Mouse (Mus musculus) cerebral cortex, adult 2 months (tissue): ENCODE measurements around the gene Bckdha.

Experiments used
- WGBS: fragments of 180-500 bp; shearing (Covaris S2); methylation state at CpG from one replicate; pipeline ENCODE4 v1.1.7; 2018; 5-methylcytosine and 5-hydroxymethylcytosine counted together

Bckdha gene

GRCm38 (mm10) chr7:25681341-25682231, 22.8 kb upstream of the Bckdha start:
- 49% methylated on average over 15 of the region's 15 CpGs for WGBS

GRCm38 (mm10) chr7:25680514-25681258, 21.9 kb upstream of the Bckdha start, which contains the start of gene B9d2:
B9d2 (plus strand) TSS chr7:25680780.
- WGBS, result under 1% methylated on average over 46 of the region's 46 CpGs

DNA sequence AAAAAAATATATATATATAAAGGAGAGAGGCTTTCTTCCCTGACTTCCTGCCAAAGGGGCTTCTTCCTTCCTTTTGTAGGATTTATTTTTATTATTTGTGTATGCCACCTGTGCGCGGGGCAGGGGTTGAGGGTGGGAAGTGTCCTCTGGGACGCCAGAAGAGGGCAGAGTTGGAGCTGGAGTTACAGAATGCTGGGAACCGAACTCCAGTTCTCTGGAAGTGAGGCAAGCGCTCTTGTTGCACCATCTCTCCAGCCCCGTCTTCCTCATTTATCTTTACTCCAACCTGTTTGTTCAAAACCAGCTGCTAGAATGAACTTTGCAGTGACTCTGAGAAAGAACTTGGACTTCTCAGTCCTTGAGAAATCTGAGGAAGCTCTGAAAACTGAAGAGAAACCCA, 21.2 kb upstream of the Bckdha start:
- WGBS, result 8% methylated on average over 6 of the region's 6 CpGs

DNA sequence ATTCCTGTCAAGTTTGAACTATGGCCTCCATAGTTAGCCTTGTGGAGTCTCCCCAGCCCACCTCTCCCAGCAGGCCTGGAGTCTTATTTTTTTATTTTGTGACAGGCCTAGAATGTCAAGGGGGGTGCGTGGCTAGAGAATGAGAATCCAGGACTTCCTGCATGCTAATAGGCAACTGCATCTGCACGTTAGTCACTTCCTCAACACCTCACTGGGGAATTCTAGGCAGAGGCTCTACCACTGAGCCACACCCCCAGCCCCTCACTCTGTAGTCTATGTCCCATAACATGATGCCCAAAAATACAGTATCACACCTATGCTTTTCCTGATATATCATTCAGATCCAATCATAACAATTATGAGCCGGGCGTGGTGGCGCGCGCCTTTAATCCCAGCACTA, 18.2 kb upstream of the Bckdha start:
- WGBS, result 85% methylated on average over 7 of the region's 7 CpGs

DNA sequence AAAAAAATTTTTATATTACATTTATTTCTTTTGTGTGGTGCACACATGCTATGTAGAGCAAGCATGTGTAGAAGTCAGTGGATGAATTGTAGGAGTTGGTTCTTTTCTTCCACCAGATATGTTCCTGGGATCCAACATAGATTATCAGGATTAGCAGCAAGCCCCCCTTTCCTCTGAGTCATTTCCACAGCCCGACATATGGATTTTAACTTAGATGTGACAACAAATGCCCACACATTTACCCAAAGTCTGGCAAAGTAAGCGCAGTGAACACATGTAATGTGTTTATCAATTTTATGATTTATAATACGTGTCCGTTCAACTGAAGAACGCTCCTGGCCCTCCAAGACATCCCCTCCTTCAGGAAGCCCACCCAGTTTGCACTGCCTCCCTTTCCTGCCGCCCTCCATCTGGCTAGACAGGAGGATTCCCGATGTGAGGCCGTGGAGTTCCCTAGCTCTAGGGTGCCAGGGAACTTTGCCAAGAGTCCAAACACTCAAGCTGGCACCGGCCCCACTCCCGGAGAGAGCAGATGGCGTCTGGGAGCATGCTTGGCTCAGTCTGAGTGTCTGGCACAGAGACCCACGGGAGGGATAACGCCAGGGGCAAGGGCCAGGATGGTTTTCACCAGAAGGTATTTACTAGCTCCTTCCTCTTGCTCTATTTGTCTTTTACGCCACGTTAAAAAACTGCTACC, 17.5 kb upstream of the Bckdha start:
- 7% methylated on average over 15 of the region's 15 CpGs for WGBS

DNA sequence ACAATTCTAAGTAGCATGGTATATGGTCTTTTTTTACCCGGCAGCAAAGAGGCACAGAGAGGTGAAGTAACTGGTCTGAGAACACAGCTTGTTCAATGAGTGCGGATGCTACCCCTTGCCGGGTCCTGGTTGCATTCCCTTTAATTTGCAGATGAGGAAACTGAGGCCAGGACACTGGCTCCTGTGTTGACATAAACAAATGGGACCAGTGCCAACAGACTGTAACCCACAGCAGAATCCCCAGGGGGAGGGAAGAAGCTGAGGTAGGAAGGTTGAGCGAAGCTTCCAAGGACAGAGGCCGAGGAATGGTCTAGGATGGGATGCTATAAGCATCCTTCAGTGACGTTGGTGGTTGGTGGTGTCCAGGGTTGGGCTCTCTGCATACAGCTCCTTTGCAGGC, 16.6 kb upstream of the Bckdha start:
- 27% methylated on average over 6 of the region's 6 CpGs for WGBS

DNA sequence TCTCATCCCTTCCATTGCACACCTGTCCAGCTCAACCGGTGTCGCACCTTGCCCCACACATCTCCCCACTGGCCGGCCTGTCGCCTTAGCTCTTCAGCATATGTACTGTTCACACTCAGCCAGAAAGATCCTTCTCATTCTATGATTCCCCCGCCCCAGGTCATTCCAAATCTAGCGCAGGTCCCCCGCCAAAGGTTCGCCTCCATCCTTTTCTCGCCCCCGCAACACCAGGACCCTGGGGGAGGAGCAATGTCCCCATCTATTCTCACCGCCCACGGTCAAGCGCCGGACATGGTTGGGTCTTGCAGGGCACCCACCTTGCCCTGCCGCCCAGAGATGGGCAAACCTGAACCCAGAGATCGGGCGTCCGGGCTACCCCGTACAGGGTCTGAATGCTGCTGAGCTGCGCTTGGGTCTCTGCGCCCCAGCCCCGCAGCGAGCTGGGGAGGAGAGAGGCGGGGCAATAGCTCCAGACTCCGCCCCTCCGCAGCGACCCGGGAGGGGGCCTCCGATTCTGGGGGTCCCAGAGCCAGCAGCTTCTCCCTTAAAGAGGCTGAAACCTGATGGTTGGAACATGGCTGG, 16.0 kb upstream of the Bckdha start, which contains the start of gene Tmem91:
Gene Tmem91 (minus strand): TSS at position 448 of the 582 bp plus-strand sequence.
- WGBS, result 2% methylated on average over 29 of the region's 29 CpGs

DNA sequence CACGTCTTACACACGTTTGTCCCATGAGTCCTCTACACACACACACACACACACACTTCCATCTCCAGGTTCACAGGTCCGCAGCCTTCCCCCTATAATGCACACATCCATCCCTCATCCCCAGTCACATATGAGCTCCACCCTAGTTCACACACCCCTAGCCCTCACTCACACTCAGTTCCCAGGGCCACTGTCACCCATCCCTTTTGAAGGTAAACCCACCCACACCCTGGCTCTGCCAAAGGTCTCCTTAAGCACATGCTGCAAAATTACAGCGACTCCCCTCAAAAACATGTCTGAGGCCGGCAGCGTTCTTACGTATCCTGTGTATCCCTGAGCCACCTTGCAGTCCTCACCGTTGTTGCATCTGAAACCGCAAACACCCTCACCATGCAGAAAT, 15.5 kb upstream of the Bckdha start:
- WGBS, result 20% methylated on average over 9 of the region's 9 CpGs

- 57% methylated on average over 4 of the region's 4 CpGs for WGBS
Observed at GRCm38 (mm10) chr7:25672442-25672841, 13.7 kb upstream of the Bckdha start.

- WGBS, result 74% methylated on average over 2 of the region's 2 CpGs
Observed at GRCm38 (mm10) chr7:25671686-25672085, 12.9 kb upstream of the Bckdha start.

DNA sequence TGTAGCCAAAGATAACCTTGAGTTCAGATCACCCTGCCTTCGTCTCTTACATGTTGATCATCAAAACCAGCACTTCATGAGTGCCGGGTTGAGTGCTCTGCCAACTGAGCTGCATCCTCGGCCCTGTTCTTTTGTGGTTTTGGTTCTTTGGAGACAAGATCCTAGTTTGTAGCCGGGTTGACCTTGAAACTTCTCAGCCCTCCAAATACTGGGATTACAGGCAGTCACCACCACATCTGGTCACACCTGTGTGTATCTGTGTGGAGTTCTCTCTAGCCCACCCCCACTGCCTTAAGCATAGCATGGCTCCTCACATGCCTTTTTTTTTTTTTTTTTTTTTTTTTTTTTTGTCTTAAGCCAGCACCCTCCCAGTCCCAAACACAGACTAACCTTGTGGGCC, 11.3 kb upstream of the Bckdha start:
- WGBS, result 92% methylated on average over 4 of the region's 4 CpGs

DNA sequence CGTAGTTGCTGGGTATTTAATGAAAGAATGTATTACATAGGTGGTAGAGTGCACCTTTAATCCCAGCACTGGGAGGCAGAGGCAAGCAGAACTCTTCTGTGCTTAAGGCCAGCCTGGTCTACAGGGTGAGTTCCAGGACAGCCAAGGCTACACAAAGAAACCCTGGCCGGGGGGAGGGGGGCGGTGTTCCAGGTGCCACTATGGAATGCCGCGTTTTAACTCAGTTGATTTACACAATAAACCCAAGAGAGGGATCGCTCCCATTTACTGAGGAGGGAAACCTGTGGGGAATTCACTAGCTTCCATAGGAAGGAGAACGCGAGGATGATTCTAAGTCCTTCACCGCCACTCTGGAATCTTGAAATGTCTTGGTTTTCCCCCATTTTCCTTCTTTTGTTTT, 10.8 kb upstream of the Bckdha start:
- WGBS, result 81% methylated on average over 9 of the region's 9 CpGs

GRCm38 (mm10) chr7:25669158-25669557, 10.4 kb upstream of the Bckdha start:
- WGBS, result 92% methylated on average over 10 of the region's 10 CpGs

- WGBS, result 95% methylated on average over 8 of the region's 8 CpGs
Observed at GRCm38 (mm10) chr7:25666381-25666780, 7.6 kb upstream of the Bckdha start.

DNA sequence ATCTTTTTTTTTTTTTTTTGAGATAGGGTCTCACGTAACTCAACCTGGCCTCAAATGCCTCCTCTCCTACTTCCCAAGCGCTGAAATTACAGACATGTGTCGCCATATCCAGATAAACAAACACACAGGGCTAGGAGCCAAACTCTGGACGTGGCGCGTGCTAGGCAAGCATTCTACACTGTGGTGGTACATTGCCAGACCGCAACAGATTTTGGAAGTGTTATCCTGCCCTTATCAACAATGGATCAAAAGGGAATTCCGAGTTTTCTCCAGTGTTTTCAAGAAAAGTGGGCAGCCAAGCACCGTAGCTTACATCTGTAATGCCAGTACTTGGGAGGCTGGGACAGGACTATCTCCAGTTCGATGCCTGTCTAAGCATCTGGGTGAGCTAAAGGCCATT, 996 bp downstream of the Bckdha start:
- 24% methylated on average over 10 of the region's 10 CpGs for WGBS

DNA sequence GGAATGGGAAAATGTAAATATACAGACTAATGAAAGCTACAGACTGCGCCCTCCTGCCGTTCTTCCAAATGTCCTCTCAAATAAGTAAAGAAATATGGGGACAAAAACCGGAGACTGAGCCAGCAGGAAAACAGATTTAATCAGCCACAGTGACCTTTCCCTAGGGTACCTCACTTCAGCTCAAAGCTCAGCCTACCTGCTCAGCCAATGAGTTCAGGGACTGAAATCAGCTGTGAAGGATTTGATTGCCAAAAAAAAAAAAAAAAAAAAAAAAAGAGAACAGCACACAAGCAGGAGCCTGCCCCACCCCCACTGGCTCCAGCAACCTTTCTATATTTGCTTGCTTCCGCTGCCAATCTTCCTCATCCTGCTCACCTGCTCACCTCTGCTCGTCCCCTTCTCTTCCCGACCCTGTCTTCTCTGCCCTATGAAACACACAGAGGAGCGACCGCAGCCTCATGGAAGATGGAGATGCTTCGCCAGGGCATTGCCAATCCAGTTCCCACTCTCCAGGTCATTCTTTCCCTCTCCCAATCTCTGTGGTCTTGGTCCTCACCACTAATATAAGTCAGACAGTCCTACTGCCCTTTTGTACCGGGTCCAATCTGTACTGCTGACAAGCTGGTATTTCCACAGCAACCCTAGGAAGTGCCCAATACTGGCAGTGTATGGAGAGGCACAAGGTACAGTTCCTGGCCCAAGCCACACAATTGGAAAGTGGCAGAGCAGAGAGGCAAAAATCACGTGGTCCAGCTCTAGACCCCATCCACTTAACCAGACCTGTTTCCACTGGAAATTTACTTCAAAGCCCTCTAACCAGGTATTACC, 3.0 kb downstream of the Bckdha start:
- 78% methylated on average over 11 of the region's 11 CpGs for WGBS

DNA sequence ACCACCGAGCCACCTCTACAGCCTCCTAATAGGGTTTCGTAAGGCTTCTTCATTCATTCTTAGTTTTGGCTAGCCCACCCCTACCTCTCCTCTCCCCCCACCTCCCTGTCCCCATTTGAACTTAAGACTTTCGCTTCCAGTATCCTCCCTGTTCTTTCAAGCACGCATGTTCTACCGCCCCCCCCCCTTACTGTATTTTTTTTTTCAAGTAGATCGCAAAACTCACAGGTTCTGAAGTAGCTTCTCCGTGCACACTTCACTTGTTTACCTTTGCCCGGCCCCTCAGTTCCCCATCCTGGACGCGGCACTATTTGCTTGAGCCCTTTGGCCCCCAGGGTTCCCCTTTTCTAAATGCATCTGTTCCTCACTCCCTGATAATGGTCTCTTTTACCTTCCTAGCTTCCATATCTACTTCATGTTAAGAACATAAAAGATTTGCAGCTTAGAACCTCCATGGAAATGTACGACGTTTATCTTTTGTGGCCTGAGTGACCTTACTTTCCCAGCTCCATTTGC, 6.5 kb downstream of the Bckdha start:
- 93% methylated on average over 12 of the region's 12 CpGs for WGBS

DNA sequence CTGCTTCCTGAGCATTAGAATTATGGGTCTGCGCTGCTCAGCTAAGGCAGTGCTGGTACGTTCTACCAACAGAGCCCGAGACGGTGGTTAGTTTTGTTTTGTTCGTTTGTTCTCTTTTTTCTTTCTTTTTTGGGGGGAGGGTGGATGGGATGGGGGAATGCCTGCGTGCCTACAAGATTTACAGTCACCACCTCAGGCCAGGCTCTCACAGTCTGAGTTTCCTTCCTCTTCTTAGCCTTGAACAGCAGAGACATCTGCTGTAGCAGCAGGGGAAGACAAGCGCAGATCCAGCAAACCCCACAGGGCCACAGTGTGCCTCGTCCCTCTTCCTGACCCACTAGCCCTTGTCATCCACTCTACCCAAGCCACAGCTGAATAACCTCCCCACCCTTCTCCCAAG, 7.5 kb downstream of the Bckdha start:
- 85% methylated on average over 8 of the region's 8 CpGs for WGBS

DNA sequence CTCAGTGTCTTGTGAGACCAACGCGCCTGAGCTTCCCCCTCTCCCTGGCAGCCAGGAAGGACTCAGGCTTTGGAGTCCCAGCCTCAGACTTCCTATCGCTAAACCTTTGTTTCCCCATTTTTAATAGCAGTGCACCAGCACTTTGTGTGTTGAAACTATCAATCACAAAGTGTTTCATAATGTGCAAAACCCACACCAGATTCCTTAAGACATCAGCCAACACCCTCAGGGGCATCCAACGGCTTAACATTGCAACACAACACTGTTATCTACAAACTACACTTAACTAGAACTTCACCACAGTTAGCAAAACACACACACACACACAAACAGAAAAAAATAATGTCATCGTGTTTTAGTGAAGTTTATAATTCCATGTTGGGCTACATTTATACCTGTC, 8.9 kb downstream of the Bckdha start:
- WGBS, result 83% methylated on average over 5 of the region's 5 CpGs

- 75% methylated on average over 5 of the region's 5 CpGs for WGBS
Observed at GRCm38 (mm10) chr7:25647574-25648123, 11.1 kb downstream of the Bckdha start.
